Mouse (Mus musculus) gastrocnemius, postnatal 10 days (tissue): Measurements from ENCODE around the gene Mid1. TPM values are rescaled to one million over a fixed set of nuclear protein-coding genes. Genes with fewer than 3 reads are reported as not detected.
"Not testable (repeated sequence)": the region's sequence is repeated elsewhere in the genome, so short reads cannot be mapped to it uniquely, and the experiment has no call there.

ENCODE experiments used
- DNase-seq: peaks from one replicate; pipeline ENCODE4 v3.0.0; 2021; ENCODE audit warnings: mixed read lengths
- total RNA-seq, 2 experiments: library from RNA; stranded (reverse); gene quantifications; 2 replicates each; pipeline ENCODE4 v1.2.3; 2021

Mid1 gene
- total RNA-seq, 2 experiments from 2014 or later, result 11.0 to 13.3 TPM

- not testable (repeated sequence) for DNase-seq
Observed at GRCm38 (mm10) chrX:169972131-169972530, 287.1 kb downstream of the Mid1 start.

- not testable (repeated sequence) for DNase-seq
Observed at GRCm38 (mm10) chrX:169972791-169973494, 287.9 kb downstream of the Mid1 start.

- not testable (repeated sequence) for DNase-seq
Observed at GRCm38 (mm10) chrX:169973806-169974205, 288.8 kb downstream of the Mid1 start.

- DNase-seq, result not testable (repeated sequence)
Observed at GRCm38 (mm10) chrX:169974456-169974855, 289.5 kb downstream of the Mid1 start.

GRCm38 (mm10) chrX:169974974-169975373 is 290.0 kb downstream of the Mid1 start:
- not testable (repeated sequence) for DNase-seq

- not testable (repeated sequence) for DNase-seq
Observed at GRCm38 (mm10) chrX:169975681-169976131, 290.7 kb downstream of the Mid1 start.

GRCm38 (mm10) chrX:169976340-169976739 is 291.3 kb downstream of the Mid1 start:
- DNase-seq, result not testable (repeated sequence)

GRCm38 (mm10) chrX:169977856-169978435 is 292.9 kb downstream of the Mid1 start:
- not testable (repeated sequence) for DNase-seq

- DNase-seq, result peak; percentile 79
Observed at GRCm38 (mm10) chrX:169978436-169979381, 293.7 kb downstream of the Mid1 start.

GRCm38 (mm10) chrX:169979461-169980202 is 294.6 kb downstream of the Mid1 start:
- not testable (repeated sequence) for DNase-seq

GRCm38 (mm10) chrX:169980203-169980556 is 295.2 kb downstream of the Mid1 start:
- DNase-seq, result not testable (repeated sequence)

GRCm38 (mm10) chrX:169980809-169981289 is 295.9 kb downstream of the Mid1 start:
- DNase-seq, result no peak

- not testable (repeated sequence) for DNase-seq
Observed at GRCm38 (mm10) chrX:169981761-169982181, 296.8 kb downstream of the Mid1 start.

- not testable (repeated sequence) for DNase-seq
Observed at GRCm38 (mm10) chrX:169982606-169983400, 297.8 kb downstream of the Mid1 start.

GRCm38 (mm10) chrX:169983401-169984165 is 298.6 kb downstream of the Mid1 start:
- DNase-seq, result not testable (repeated sequence)

GRCm38 (mm10) chrX:169984331-169984730 is 299.3 kb downstream of the Mid1 start:
- DNase-seq, result not testable (repeated sequence)

- not testable (repeated sequence) for DNase-seq
Observed at GRCm38 (mm10) chrX:169984853-169985252, 299.9 kb downstream of the Mid1 start.

GRCm38 (mm10) chrX:169985796-169986195 is 300.8 kb downstream of the Mid1 start:
- DNase-seq, result not testable (repeated sequence)

GRCm38 (mm10) chrX:169986519-169987367 is 301.7 kb downstream of the Mid1 start:
- DNase-seq, result peak; percentile 78
